Mouse (Mus musculus) adrenal gland (tissue): Measurements from ENCODE around the gene Ube2h.

Experiments used
- intact Hi-C: fragments of 180-260 bp; cut with DNase I; formaldehyde crosslinking; loops from one replicate; pipeline ENCODE4 v1.15.1; 2025

Gene Ube2h

DNA sequence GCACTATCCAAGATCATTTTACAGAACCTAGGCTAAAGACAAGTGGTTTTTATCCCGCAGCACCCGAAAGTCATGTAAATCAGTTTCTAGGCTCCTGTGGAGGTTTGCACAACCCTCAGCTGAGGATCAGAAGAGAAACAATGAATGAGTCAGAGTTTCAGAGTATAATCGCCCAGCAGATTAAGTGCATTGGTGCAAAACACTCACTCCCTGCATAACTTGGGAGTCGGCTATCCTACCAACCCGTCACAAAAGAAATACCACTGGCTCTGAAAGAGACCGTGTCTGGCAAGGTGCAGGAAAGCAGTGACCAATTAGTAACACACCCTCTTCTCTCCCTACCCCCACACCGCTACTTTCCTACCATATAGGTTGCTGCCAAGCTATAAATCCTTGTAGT lies 3.4 kb downstream of the Ube2h start:
- intact Hi-C loops: loop anchor here (5.0 kb wide), 1 partner anchor 56 kb away; no protein-coding TSS in a partner anchor

DNA sequence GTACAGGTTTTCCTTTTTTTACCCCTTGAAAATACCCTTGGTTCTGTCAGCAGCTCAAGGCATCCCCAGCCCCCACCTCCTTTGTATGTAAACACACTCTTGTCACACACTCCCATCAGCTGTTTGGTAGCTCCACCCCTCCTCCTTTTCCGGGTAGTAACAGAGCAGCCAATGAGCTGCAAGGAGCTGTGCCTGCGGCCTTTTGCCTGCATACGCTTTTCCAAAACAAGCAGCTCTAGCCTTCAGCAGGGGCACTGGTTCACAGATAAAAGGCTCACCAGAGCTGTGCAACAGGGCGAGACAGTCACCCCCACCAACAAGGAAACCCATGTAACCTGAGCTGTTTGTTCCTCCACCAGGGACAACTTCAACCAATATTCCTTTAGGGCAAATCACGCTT lies 4.0 kb downstream of the Ube2h start:
- intact Hi-C loops: loop anchor here (5.0 kb wide), 1 partner anchor 57 kb away; no protein-coding TSS in a partner anchor

DNA sequence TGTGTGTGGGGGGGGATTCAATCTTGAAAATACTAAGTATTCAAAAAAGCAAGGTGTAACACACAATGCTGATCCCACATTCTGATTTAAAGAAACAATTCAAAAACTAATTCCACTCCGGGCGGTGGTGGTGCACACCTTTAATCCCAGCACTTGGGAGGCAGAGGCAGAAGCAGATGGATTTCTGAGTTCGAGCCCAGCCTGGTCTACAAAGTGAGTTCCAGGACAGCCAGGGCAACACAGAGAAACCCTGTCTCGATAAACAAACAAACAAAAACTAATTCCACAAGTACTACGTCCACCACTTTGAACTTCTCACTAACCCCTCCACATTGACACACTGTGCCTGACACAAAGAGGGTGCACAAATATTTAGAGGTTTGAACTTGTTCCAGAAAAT lies 4.7 kb downstream of the Ube2h start:
- intact Hi-C loops: loop anchor here (5.0 kb wide), 1 partner anchor 58 kb away; no protein-coding TSS in a partner anchor

DNA sequence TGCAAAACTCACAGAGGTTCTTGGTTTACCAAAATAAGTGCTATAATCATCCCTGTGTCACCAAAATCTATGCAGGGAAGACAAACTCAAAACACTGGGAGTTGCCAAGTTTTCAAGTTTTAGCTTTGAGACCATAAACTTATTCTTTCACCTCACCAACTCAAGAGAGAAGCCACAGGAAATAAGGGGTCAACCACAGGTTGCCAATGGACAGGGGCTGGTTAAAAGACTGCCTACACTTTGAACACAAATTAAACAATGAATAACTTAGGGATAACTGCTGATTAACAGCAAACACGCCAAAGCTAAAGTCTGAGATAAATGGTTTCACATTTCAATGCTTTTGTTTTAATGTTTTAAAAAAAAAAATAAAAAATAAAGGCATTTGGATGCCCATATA lies 5.2 kb downstream of the Ube2h start:
- intact Hi-C loops: no loop called here

DNA sequence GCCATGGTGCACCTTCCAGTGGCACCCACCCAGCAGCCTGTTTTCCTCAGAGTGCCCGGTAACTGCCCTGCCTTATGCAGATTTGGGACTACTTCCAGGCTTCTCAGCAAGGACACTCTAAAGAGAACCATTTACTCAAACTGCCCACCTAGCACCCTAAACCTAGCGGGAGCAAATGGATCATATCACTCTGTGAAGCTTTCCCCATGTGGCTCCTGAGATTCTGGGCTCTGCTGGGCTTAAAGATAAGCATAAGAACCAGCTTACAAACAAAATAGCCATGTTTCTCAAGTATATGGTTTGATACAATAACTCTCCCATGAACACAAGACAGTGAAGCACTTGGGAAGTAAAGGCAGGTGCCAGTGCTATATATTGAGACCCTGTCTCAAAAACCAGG lies 11.8 kb downstream of the Ube2h start:
- intact Hi-C loops: no loop called here

DNA sequence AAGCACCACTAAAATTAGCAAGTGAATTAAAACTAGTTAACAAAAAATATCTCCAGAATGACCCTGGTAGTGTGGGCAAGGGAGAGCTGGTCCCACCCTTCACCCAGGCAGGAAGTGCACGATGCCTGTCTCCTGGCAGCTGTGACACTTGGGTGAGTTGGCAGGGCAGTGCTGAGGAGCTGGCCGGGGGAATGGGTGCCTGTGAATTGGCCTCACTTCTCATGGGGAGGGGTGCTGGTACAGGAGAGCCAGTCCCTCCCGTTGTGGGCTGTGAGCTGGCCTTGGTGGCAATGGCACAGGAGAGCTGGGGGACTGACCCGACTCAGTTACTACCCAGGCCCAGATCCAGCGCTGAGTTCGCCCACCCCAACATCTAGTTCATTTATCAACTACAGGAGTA lies 16.4 kb downstream of the Ube2h start:
- intact Hi-C loops: no loop called here

DNA sequence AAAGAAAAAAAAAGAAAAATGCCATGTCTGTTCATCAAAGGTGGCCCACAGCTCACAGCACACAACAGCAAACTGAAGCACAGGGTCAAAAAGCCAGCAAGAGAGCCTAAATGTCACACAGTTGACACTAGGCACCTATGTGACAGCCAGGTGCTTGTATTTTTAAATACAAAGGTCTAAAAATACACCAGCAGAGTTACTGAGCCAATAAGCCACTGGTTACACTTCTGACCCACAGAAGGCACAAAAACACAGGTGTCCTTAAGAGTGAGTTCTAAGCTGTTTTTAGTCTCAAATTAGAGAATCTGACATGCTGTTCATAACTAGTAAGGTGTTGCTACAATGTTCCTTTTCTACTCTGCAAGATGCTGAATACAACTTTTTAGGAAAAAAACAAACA lies 17.7 kb downstream of the Ube2h start:
- intact Hi-C loops: no loop called here

DNA sequence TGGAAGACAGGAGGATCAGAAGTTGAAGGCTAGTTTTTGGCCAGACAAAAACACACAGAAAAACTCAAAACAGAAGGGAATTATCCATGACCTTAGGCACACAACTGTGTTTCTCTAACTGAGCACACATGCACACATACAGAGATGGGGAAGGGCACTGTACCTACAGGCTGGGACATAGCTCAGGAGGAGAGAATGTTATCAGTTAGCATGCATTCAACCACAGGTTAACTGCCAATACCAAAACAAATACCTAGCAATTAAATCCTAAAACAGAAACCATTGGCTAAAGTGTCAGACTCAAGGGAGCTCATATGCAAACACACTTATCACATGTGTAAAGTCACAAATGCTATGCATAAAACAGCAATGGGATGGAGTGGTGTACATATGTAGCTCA lies 20.2 kb downstream of the Ube2h start:
- intact Hi-C loops: no loop called here

DNA sequence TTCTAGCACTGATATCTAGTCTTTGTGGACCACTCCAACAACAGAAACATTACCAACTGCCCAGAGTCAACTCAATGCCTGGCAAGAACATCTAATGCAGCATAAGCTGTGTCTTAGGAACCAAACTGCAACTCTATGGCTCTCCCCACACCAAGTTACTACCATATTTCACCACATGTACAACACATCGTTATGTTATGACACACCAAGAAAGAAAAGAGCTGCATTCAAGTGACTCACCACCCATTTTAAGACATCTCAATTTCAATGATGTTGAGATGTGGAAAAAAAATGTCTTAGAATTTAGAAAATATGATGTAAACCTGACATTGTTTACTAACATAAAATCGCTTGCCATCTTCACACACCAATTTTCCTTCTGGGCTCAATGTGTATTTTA lies 22.0 kb downstream of the Ube2h start:
- intact Hi-C loops: no loop called here

DNA sequence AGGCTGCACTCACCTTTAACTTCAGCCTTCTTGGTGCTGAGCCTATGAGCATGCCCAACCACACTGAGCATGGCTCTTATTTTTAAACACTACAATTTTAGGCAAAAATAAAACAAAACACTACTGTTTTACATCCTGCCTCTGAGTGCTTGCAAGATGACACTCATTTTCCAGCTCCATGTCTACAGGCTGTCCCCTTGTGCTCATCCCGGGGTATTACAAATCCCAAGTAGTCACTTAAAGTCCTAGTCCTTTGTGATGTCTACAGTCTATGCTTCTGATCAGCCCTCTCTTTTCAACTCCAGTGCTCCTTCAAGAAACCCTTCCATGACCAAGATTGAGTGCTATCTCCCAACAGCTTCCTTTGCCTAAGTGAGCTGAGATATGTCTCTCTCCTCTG lies 26.0 kb downstream of the Ube2h start:
- intact Hi-C loops: no loop called here

DNA sequence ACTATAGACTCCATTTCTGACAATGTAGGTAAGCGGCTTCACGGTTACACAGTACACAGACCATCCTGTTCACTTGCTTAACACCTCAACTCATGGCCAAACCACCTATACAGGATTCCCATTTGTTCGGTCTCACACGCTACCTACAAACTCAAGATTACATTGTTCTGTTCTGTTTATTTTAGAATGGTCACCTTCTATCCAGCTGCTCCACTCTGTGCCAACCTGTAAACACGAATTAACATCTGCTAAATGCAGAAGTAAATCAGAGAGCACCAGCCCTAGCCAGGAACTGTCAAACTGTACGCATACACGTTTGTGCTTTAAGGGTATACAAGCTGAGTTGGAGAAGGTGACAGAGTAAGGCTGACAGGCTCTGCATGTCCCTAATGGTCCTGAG lies 27.5 kb downstream of the Ube2h start:
- intact Hi-C loops: no loop called here

DNA sequence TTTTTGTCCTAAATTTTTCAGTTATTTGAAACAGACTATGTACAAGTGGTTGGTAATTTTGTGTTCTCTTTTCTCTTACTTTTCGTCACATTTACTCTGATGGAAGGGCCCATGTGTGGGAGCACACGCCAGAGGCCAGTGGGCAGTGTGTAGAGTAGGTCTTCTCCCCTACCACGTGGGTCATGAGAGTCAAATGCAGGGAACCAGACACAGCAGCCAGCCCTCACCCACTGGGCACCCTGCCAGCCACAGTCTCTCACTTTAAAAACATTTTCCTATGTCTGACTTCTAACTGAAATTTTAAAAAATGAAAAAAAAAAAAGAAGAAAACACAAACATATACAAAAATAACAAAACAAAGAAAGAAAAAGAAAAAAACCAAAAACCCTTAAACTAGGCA lies 28.0 kb downstream of the Ube2h start:
- intact Hi-C loops: no loop called here

DNA sequence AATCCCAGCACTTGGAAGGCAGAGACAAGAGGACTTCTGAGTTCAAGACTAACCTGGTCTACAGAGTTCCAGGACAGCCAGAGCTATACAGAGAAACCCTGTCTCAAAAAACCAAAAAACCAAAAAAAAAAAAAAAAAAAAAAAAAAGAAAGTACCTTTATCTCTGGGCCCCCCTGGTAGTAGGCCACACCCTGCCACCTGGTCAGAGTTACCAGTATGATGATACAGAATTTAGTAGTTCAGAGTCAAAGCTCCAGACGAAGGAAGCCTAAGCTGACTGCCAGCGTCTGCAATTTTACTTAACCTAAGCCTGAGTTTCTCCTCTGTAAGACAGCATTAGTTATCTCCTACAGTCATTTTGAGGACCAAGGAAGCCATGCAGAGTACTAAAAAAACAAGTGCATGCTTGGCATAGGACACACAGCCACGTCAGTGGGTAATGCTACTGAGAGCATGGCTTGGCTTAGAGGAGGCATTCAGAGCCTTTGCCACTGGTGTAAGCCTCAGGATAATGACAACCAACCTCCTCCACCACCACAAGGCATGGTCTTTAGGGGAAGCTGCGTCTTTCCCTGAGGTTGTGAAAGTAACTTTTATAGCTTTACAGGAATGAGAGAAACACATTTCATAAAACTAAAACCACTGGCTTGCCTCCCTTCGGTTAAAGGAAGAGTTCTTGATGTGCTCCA lies 29.0 kb downstream of the Ube2h start:
- intact Hi-C loops: no loop called here

DNA sequence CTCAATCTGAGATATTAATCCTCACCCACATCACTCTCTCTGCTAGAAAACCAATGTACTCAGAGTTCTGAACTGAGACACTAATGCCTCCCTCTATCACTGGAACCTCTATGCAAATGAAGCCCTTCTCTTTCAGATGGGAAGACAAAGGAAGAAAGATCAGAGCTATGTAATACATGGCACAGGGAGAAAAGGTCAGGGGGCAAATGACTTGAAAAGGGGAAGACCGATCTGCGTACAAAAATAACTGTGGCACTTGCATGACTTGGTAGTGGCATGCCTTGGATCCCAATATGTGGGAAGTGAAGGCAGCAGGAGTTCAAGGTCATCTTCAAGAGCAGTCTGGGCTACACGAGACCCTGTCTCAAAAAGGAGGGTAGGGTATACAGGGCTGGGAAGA lies 31.4 kb downstream of the Ube2h start:
- intact Hi-C loops: no loop called here

DNA sequence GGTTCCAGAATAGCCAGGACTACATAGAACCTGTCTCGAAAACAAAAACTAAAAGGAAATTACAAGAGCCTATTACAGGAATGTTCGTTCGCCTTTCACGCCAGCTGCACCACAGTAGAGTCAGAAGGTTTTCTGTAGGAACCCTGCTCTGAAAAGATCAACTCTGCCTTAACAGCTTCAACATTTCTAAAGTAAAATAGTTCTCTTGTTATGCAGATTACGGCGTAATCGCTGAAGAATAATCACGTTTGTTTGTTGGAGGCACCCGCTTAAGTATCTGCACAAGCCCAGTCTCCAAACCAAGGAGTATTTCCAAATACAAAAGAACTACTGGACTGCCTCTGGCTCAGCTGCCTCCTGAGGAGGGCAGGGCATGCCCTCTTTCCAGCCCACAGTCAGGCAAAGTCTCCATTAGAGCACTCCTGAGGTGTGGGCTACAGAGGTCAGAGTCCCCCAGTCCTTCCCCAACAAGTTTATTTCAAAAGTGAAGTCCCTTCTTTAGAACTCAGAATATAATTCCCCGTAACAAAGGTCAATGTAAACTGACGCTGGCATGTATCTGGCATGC lies 31.9 kb downstream of the Ube2h start:
- intact Hi-C loops: no loop called here

DNA sequence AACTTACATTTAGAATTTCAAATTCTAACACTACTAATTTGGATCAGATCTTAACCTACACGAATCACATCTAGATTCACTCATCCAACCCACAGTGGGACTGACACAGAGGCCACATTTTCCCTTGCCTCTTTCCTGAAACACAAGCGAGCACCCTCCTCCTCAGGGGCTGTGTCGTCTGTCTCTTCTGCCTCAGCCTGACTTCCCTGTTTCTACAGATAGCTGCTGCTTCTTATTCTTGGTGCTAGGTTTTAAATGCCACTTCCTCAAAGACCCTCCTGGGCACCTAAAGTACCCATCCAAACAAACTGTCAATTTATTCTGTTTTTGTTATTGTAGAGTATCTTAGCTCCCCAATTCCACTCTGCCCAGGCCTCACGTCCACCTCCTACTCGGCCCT lies 34.5 kb downstream of the Ube2h start:
- intact Hi-C loops: no loop called here

DNA sequence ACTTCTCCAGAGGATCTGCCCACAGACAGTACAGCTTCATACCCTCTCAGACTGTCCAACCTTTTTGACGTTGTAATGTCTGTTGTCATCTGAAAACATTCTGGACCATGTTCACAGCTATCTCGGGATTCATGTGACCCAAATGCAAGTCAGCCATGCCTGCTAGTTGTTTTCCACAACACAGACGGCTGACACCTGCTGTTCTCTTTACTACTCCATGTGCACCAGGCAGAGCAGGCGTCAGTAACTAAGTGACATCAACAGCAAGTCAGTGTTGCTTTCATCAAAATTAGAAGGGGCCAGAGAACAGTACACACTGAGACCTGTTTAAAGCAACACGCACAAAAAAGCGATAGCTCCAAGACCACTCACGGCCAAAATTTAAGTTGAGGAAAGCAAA lies 36.9 kb downstream of the Ube2h start:
- intact Hi-C loops: no loop called here

DNA sequence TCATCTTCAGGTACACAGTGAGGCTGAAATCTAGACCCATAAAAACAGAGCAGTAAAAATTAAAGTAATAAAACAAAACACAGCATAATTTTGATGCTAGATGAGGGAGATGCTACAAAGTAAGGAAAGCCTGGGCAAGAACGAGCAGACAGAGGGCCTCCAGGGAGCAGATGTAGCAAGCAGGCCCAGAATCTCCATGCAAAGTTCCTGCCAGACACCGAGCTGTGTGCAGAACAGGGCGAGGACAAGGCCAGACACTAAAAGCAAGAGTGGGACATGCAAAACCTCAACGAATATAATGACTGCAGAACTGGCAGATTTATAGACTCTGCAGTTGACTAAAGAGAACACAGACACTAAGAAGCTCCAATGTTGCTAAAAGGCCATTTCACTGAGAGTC lies 38.9 kb downstream of the Ube2h start:
- intact Hi-C loops: no loop called here

DNA sequence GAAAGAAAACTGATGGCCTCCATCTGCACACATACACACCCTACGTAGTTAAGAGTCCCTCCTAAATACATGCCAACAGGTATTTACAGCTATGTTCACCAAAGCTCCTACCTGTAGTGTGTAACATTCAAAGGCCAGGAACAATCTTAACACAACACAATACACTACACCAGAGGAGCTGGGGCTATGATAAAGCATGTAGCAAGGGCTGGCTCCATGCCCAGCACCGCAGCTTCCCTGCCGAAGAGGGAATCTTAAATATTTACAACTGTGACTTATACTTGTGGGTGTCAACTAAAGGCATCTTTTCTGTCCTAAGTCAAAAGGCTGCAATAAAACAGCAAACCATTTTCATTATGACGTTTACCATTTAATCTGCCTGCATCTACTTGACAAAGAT lies 41.3 kb downstream of the Ube2h start:
- intact Hi-C loops: no loop called here

DNA sequence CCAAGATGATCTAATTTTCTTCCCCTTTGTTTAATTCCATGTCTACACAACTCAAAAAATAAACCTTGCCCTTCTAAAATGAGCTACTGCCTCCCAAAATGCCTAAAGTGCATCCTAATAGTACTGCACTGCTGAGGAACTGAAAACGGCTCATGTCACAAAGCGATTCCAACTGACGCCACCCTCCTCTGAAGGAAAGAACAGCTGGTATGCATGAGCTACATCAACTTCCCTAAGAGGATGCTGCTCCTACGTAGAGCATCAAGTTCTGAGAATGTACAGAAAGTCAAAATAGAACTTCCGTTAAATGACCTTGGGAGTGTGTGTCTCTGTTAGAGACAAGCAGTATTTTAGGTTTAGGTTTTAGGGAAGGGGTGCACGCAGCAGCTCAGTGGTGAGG lies 45.1 kb downstream of the Ube2h start:
- intact Hi-C loops: no loop called here

DNA sequence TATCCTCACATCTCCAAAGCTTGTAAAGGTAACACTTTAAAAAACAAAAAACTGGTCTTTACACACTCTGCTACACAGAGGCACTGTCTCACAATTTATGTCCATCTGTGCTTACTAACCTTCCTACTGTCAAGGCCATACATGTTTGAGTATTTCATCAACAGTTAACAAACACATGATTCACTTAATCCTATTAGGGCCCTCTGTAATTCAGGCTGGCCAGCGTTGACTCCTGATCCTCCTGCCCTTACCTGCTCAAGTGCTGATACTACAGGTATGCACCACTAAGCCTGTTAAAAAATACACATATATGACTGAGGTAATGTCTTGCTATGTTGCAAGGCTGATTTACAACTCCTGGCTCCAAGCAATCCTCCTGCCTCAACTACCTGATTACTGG lies 46.4 kb downstream of the Ube2h start:
- intact Hi-C loops: no loop called here

DNA sequence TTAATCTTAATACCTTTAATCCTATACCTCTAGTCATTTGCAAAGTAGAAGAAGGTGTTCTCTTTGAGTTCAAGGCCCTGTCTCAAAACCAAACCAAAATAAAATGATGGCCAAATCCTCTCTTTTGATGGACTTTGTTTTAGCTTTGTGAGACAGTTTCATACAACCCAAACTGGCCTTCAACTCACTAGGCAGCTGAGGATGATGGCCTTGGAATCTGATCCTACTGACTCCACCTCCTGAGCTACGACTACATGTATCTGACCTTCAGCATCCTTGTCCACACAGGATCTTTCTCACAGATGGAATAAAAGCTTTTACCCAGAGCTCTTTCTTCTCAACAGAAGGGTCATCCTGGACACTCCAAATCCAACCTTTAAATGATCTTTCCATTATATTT lies 48.5 kb downstream of the Ube2h start:
- intact Hi-C loops: no loop called here

DNA sequence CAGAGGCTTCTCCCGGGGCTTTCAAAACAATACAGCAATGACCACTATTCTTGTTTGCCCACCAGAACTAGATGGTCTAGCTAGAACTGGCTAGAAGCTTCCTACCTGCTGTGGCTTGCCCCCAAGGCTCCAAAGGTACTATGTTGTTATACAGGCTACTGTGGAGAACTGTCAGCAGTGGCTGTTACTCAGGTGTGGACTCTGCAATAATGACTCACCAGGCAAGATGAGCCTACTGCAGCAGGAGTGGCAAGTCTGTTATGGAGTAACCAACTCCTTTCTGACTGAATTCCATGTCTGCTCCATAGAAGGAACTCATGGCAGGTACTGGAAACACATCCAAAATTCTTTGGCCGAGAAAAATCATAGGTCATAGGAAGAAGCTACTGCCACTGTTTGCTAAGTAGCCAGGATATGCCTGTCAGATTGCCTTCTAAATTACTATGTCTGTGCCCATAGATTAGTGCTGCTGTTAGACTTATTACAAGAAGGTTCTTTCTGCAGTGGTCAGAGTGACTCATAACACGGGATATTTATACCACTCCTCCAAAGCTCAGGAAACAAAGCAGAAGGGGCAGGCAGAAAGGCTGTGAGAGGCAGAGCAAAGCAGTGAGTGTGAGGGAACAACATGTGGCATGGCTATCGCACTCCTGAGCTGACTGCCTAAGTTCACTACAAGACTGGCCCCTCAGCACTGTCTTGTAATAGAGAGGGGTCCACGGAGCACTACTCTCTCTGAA lies 51.9 kb downstream of the Ube2h start:
- intact Hi-C loops: no loop called here
